Mouse (Mus musculus): ENCODE results near the gene Cdk5rap1.

Cdk5rap1 gene

GRCm38 (mm10) chr2:154372842-154373500 is at the start of gene Cdk5rap1:
Gene Cdk5rap1 (minus strand): TSS chr2:154373010.
- no peak for DNase-seq (ENCODE audit: low spot score)

- no peak for DNase-seq (ENCODE audit: low spot score)
Observed at GRCm38 (mm10) chr2:154422181-154422580, 49.4 kb upstream of the Cdk5rap1 start.

GRCm38 (mm10) chr2:154420942-154421731 is 48.3 kb upstream of the Cdk5rap1 start:
- DNase-seq (ENCODE audit: low spot score), result no peak

- DNase-seq (ENCODE audit: low spot score), result no peak
Observed at GRCm38 (mm10) chr2:154419631-154420515, 47.1 kb upstream of the Cdk5rap1 start.

GRCm38 (mm10) chr2:154418001-154418400 is 45.2 kb upstream of the Cdk5rap1 start:
- DNase-seq (ENCODE audit: low spot score), result no peak

GRCm38 (mm10) chr2:154417107-154417506 is 44.3 kb upstream of the Cdk5rap1 start:
- peak; percentile 72 for DNase-seq (ENCODE audit: low spot score)

GRCm38 (mm10) chr2:154412018-154412666 is 39.3 kb upstream of the Cdk5rap1 start:
- no peak for DNase-seq (ENCODE audit: low spot score)

- DNase-seq (ENCODE audit: low spot score), result peak; percentile 49
Observed at GRCm38 (mm10) chr2:154410355-154410754, 37.5 kb upstream of the Cdk5rap1 start.

GRCm38 (mm10) chr2:154407643-154408445 is 35.0 kb upstream of the Cdk5rap1 start, which contains the start of gene Snta1:
Gene Snta1 (minus strand): TSS chr2:154408099.
- peak; percentile 88 for DNase-seq (ENCODE audit: low spot score)

- DNase-seq (ENCODE audit: low spot score), result no peak
Observed at GRCm38 (mm10) chr2:154407063-154407642, 34.3 kb upstream of the Cdk5rap1 start.

- no peak for DNase-seq (ENCODE audit: low spot score)
Observed at GRCm38 (mm10) chr2:154405447-154405994, 32.7 kb upstream of the Cdk5rap1 start.

GRCm38 (mm10) chr2:154402811-154403210 is 30.0 kb upstream of the Cdk5rap1 start:
- DNase-seq (ENCODE audit: low spot score), result peak; percentile 46

- no peak for DNase-seq (ENCODE audit: low spot score)
Observed at GRCm38 (mm10) chr2:154401976-154402375, 29.2 kb upstream of the Cdk5rap1 start.

- DNase-seq (ENCODE audit: low spot score), result no peak
Observed at GRCm38 (mm10) chr2:154399325-154399724, 26.5 kb upstream of the Cdk5rap1 start.

GRCm38 (mm10) chr2:154398267-154398666 is 25.5 kb upstream of the Cdk5rap1 start:
- DNase-seq (ENCODE audit: low spot score), result no peak

GRCm38 (mm10) chr2:154396529-154396928 is 23.7 kb upstream of the Cdk5rap1 start:
- DNase-seq (ENCODE audit: low spot score), result no peak

GRCm38 (mm10) chr2:154394602-154395001 is 21.8 kb upstream of the Cdk5rap1 start:
- DNase-seq (ENCODE audit: low spot score), result no peak

GRCm38 (mm10) chr2:154390180-154390964 is 17.6 kb upstream of the Cdk5rap1 start:
- DNase-seq (ENCODE audit: low spot score), result peak; percentile 86

GRCm38 (mm10) chr2:154379103-154379502 is 6.3 kb upstream of the Cdk5rap1 start:
- no peak for DNase-seq (ENCODE audit: low spot score)

Data from ovary, postnatal 36 days (tissue).